Mouse (Mus musculus): ENCODE measurements around the gene Gng2.
"Not testable (repeated sequence)": the region's sequence is repeated elsewhere in the genome, so short reads cannot be mapped to it uniquely, and the experiment has no call there.

Gng2 gene

DNA sequence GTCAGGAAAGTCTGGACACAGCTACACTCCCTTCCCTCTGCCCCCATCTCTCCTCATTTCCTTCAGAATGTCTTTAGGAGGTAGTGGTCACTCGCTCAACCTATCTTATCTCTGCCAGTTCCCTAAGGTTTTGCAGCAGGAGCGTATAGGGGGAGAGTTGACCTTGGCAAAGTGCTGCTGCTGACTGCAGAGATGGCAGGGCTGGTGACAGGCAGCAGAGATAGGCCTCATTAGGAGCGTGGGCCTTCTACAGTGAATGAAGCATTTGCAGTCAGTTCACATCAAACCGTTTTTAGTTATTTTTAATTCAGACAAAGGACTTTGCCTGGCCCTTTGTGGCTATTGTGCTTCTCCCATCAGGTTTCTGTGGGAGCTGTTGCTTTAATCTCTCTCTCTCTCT, 35.1 kb downstream of the Gng2 start:
- no peak for DNase-seq (ENCODE audit: inconsistent age in 2 of 2, low spot score in 1 of 2)

DNA sequence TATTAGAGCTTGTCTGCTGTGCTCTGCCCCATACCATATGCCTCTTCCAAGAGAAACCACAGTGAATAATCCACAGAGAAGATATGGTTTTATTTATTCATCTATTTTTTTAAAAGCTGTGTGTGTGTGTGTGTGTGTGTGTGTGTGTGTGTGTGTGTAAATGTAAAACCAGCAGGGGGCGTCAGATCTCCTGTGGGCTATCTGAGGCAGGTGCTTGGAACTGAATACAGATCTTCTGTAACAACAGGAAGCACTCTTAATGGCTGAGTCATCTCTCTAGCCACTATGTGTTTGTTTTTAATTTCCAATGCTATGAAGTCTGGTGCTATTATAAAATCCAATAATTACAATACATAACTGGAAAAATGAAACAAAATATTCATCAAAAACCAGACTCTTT, 37.4 kb downstream of the Gng2 start:
- no peak for DNase-seq (ENCODE audit: inconsistent age in 2 of 2, low spot score in 1 of 2)

DNA sequence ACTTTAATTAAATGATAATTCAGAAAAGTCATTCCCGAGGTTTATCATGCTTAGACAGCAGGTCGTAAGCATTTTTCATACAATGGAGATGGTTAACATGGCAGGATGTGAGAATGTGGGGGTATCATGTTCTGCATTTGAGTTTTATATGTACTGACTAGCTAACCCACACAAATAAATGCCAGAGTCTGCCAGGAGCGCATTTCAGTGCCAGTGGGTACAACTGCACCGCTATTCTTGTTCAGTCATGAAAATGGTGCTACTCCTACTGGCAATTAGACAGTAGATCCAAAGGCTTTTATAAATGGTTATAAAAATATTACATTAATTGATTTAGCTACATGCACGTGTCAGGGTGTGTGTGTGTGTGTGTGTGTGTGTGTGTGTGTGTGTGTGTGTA, 38.9 kb downstream of the Gng2 start:
- no peak for DNase-seq (ENCODE audit: inconsistent age in 2 of 2, low spot score in 1 of 2)

DNA sequence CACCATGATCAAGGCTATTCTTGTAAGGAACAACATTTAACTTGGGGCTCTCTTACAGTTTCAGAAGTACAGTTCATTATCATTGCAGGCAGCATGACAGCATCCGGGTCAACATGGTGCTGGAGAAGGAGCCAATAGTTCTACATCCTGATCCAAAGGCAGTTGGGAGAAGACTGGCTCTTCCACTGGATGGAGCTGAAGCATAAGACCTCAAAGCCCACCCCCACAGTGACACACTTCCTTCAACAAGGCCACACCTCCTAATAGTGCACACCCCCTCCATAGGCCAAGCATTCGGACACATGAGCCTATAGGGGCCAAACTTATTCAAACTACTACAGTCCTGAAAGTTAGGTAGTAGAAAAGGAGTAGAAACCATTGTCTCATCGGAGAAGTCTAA, 42.3 kb downstream of the Gng2 start:
- no peak for DNase-seq (ENCODE audit: inconsistent age in 2 of 2, low spot score in 1 of 2)

DNA sequence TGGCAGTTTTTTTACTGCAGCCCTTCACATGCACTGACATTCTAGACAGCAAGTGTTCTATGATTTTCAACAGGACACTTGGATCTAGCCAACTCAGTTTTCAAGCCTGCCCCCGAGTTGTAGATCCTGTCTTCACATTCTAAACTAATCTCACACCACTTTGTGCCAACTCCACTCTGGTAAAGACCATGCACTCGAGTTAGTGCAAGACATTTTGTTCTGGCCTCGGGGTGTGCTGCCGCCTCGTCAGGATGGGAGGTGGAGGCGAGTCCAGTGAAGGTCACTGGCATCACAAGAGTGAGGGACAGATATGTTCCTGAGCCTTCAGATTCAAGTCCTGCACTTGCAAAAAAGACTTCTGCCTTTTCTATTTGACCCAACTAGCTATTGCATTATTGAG, 44.1 kb downstream of the Gng2 start:
- DNase-seq (ENCODE audit: inconsistent age in 2 of 2, low spot score in 1 of 2), result peak; percentile 36 to 41

DNA sequence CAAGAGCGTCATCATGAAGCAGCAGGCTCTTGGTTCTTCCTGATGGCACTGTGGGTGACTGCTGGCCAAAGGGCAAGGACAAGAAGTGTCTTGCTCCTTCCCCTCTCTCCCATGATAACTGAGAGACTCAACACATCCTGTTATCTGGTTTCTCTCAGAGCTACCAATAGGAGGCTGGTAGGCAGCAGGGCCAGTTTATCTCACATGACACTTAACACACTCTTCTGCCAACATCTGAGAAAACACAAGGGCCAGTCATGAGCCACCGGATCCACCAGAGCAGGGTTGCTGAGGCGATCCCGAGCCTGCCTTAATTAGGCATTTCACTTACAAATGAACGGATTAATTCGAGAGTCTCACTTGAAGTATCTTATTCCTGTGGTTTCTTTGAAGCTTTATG, 49.5 kb downstream of the Gng2 start:
- no peak for DNase-seq (ENCODE audit: inconsistent age in 2 of 2, low spot score in 1 of 2)

DNA sequence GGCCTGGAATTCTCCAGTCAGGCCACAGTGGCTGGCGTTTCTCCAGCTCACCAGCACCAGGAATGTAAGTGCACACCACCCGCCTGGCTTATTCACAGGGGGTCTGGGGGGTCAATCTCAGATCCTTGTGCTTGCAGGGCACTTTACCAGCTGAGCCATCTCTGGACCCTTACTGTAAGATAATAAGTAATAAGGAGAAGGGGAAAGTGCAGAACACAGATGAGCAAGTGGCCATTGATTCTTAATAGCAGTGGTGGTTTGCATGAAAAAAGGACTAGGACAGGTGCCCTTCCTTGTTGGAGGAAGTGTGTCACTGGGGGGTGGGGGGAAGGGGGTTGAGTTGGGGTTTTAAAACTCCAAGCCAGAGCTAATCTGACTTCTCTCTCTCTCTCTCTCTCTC, 50.3 kb downstream of the Gng2 start:
- DNase-seq (ENCODE audit: inconsistent age in 2 of 2, low spot score in 1 of 2), result no peak

DNA sequence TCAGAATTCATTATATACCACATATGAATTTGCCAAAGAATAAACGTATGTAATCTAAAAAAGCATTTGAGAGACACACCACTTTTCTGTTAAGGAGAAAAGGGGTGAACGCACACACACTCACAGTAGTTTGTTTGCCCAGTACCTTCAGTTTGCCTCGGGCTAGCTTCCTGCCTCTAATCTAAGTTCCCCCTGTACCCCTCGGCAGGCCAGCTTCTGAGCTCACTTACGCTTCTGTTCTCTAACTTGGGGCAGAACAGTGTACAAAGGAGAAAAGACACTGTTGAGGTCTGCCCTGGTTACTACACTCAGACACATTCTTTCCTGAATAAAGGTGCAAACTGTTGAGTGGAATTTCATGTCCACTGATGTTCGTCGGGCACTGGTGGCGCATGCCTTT, 51.1 kb downstream of the Gng2 start:
- no peak for DNase-seq (ENCODE audit: inconsistent age in 2 of 2, low spot score in 1 of 2)

DNA sequence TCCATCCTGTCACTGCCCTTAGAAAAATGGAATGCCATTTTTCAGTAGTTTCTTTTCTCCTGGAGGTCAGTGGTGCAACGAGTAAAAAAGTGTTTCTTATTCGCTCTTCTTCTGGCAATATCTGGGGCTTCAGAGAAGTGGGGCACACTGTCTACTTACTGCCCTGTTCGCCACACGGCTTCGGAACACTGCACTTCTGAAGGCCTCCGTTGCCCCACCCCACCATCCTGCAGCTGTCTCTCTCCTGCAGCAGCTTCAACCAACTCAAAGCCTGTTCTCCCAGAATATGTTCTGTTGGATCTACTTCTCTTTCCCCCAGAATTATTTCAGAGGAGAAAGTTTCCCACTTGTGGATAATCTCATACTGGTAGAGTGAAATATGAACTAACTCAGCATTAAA, 52.3 kb downstream of the Gng2 start:
- DNase-seq (ENCODE audit: inconsistent age in 2 of 2, low spot score in 1 of 2), result no peak

DNA sequence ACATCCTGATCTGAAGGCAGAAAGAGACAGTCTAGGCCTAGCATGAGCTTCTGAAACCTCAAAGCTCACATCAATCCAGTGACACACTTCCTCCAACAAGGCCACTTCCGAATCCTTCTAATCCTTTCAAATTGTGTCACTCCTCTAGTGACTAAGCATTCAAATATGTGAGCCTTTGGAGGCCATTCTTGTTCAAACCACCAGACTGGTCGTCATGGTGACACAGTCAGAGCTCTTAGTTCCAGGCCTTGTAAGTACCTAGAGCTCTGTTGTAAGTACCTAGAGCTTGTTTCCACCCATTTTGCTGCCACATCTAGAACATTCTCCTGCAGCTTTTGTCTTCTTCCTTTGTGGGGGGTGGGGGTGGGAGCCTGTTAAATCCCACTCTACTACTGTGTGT, 53.3 kb downstream of the Gng2 start:
- no peak for DNase-seq (ENCODE audit: inconsistent age in 2 of 2, low spot score in 1 of 2)

DNA sequence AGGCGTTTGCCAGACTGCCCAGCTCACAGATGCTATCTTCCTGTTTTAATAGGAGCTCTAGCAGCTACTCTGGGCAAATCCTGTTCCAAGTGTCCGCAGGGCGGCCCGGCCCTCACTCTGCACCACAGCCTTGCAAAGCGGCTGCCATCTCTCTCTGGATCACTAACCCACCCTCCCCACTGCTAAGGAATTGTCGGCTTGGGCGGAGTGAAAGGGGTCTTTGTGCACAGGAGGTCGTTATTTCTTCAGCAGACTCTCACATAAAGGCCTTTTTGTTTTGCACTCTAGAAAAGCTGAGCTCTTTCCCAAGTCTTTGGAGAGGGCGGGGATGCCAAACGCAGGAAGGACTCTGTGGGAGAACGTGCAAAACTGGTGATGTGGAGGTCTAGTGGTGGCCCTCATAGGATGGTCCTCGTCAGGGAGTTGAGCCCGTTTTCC, 57.2 kb downstream of the Gng2 start:
- no peak for DNase-seq (ENCODE audit: inconsistent age in 2 of 2, low spot score in 1 of 2)

DNA sequence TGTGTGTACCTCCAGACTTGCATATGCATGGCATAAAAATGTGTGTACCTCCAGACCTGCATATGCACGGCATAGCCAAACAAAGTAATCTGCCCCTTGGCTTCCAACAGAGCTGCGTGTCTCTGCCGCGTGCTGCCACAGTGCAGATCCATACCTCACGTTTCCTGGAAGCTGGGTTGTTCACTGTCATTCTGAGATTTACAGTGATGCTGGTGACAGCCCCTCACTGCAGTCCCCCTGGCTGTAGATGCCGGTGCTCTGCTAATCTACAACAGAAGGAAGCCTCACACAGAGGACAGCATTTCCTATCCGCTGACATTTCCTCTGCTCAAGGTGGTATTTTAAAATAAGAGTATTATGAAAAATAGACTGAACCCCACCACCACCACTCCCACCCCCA, 57.6 kb downstream of the Gng2 start:
- DNase-seq (ENCODE audit: inconsistent age in 2 of 2, low spot score in 1 of 2), result no peak

DNA sequence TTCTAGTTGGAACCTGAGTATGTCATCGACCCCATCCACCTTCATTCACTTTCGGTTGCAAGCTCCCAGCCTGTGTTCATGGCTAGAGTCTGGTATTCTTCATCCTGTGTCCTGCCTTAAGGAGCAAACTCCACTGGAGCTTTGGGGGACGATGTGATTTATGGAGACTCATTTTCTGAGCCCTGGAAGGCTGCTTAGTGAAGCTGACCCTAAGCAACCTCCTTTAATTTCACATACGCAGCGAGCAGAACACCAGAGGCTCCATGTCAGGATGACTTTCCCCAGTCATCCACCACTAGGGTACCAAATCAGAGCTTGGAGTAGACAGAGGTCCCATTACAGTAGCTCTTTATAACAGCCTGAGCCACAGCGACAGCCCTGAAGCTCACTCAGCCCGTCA, 59.9 kb downstream of the Gng2 start:
- DNase-seq (ENCODE audit: inconsistent age in 2 of 2, low spot score in 1 of 2), result no peak

DNA sequence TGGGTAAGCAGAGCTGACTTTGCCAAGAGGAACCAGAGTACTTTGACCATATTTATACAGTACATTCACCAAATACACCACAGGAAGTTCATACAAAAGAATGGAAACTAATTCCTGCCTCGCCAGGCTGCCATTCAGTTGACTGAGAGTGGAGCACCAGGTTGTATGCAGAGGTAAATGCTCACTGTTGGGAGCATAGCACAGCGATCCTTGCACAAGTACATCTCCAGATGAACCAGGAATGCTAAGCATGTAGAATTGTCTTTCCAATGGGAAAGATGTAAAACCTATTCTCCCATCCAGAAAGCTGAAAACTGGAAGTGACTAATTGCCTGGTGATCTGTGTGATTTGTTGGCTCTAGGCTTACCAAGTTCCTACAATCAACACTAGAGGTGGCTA, 61.1 kb downstream of the Gng2 start:
- DNase-seq (ENCODE audit: inconsistent age in 2 of 2, low spot score in 1 of 2), result no peak

DNA sequence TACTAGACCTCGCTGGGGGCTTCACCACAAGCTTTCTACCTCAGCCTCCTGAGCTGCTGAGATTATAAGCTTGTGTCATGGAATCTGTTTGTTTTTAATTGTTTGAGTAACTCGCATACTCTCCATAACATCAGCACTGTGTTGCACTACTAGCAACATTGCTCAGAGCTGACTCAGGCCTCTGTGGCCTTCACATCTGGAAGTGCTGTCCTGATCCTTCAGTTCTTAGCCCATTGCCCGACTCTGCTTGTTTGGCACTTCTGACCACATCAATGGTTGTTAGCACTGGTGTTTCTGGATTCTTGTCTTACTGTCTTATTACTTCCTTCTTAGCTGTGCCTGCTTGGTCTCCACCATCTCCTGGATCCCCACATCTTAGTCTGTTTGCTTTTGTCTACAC, 64.5 kb downstream of the Gng2 start:
- peak; percentile 45 to 67 for DNase-seq (ENCODE audit: inconsistent age in 2 of 2, low spot score in 1 of 2)

DNA sequence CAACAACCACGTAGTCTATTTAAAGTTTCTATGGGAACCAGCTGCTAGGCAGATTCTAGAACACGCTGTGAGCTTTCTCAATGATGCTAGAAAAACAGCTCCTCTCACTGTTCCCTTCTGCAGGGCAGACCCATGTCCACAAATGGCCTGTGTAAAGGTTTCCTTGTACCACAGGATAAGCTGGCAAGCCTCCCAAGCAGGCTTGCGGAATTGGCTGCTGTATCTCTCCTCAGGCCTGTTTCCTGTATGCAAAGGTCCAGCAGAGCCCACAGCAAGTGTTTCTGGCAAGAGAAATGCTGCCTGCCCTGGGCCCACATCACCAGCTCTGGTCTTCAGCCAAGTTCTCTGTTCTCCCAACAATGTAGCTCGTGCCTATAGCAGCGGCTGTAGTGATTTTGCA, 71.8 kb downstream of the Gng2 start:
- DNase-seq (ENCODE audit: inconsistent age in 2 of 2, low spot score in 1 of 2), result peak; percentile 52 to 77

DNA sequence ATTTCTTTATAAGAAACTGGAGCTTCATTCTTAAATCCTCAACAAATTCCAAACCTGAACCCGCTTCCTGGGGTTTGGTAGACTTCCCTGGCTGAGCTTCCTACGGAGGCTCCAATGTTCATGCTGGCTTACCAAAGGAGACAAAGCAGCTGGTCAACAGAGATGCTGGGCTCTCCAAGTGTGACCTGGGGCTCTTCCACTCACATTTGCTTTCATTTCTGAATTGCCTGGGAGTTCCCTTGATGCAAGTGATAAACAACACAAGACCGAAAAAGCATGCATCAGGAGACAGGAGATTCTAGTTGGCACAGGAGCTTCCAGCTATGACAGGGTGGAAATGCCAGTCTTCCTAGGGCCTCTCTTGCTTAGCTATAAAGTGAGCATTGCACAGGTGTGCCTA, 72.6 kb downstream of the Gng2 start:
- no peak for DNase-seq (ENCODE audit: inconsistent age in 2 of 2, low spot score in 1 of 2)

DNA sequence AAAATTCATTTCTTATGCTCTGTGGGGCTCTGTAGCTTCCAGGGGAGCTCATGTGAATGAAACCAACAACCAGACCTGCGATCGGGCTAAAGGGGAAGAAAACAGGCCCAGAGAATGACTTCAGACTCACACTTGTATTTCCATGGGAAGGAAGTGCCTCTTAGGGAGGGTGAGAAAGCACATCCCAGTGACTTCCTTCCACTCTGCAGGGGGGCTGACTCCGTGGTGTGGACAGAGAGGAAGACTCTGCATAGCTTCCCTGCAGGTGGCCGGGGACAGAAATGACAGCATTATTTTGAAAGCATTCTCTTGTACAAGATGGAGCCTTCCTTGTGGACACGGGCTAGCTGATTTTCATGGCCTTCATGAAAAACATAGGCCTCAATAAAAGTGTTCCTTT, 73.4 kb downstream of the Gng2 start:
- peak; percentile 18 to 43 for DNase-seq (ENCODE audit: inconsistent age in 2 of 2, low spot score in 1 of 2)

DNA sequence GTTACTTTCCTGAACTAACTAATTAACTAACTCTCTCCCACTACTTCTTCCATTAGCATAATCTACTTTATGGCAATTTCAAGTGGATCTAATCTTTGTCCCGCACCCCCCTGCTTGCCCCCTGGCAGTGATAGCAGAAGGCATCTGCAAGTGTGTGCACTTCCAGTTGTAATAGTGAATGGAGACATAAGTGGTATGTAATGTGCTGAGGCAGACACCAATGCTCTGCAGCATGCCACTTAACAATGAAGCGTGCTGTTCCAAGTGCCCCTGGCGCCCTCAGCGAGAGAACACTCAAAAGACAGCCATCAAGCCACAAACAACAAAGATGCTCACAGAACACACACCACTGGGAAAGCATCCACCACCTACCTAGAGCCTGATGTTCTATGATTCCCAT, 76.9 kb downstream of the Gng2 start:
- no peak for DNase-seq (ENCODE audit: inconsistent age in 2 of 2, low spot score in 1 of 2)

DNA sequence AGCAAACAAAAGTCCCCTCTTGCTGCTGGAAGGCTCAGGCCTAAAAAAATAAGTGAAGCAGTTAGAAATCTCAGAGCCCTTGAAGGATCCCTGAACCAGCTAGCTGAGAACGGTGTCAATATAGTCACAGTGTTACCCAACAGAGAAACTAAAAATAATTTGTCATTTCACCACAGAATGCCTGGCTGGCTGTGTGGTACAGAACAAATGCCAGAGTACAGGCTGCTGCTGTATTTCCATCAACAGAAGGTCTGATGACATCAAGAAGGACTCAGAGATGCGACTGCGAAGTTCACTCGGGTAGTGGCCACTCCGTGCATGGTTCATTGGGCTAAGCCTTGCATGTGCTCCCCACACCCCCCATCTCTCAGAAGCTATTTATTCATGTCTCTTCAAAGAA, 89.9 kb downstream of the Gng2 start:
- DNase-seq (ENCODE audit: inconsistent age in 2 of 2, low spot score in 1 of 2), result no peak

DNA sequence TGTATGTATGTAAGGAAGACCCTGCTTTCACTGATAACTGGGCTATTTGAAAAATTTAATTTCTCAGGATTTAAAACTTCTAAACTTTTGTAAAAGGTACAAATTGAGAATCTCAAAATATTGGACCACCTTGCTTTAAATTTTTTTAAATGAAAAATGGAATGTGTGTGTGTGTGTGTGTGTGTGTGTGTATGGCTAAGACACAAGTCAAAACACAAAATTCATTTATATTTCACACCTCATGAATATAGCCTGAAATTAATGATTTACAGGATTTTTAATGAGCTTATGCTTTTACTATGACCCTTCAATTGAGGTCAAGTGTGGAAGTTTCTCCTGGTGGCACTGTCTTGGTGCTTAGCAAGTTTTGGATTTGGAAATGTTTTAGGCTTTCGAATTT, 93.0 kb downstream of the Gng2 start:
- DNase-seq (ENCODE audit: inconsistent age in 2 of 2, low spot score in 1 of 2), result not testable (repeated sequence)

DNA sequence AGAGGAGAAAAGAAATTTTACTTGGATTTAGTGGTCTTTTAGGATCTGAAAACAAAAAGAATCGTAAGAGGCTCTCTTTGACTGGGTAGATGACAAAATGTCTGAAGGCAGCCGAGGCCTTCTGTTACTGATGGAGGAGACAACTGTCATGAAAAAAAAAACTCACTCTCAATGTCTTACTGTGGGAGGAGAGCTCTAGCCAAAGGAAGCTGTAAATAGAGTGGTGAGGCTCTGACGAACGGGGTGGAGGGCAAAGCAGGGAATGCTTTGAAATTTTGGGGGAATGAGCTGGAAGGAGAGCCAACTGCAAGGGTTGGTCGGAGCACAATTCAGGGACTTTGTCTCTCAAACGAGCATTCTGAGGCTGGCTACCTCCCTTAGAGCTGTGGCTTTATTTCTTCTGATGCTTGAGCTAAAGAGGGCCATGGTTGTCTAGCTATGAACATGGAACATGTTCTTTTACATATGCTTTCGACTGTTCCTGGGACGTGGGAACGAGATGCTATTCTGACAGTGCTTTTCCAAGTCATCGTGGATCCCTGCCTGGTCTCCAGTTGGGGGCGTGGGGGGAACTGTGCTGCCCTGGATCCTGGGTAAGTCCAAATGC, 103.1 kb downstream of the Gng2 start:
- no peak for DNase-seq (ENCODE audit: inconsistent age in 2 of 2, low spot score in 1 of 2)

DNA sequence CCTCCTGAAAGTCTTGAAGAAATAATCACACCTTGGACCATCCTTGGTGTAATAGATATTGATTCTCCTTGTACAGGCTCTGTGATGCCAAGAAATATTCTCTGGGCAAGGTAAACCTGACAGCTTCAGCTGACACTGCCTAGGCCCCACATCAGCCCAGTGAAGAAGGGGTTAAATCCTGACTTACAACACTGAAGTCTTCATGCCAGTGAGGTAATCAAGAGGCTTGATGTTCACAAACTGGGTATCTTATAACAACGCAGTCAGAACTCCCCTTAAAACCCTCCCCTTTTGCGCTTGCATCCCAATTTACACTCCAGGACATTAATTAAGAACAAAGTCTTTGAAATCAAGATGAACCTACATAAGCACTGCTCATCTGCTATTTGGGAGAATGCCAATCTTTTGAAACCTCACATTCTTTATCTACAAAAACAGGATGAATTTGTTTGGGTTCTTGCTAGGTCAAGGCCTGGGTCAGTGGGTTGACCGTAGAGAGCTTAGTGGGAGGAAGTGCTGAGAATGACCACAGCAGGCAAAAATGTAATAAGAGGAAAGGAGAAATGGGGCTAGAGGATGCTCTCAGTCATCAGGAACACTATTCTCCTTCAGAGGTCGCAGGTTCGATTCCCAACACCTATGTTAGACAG, 110.0 kb downstream of the Gng2 start:
- DNase-seq (ENCODE audit: inconsistent age in 2 of 2, low spot score in 1 of 2), result peak; percentile 38 to 62

Data from adrenal gland, adult (tissue).